Mouse (Mus musculus) mesoderm, embryonic 11.5 days (tissue): ENCODE results near the gene Abce1.

Source experiments
- DNase-seq: peaks from one replicate; pipeline ENCODE4 v3.0.0-alpha.2; 2012; ENCODE audit warnings: low read depth, low spot score

The Abce1 gene

DNA sequence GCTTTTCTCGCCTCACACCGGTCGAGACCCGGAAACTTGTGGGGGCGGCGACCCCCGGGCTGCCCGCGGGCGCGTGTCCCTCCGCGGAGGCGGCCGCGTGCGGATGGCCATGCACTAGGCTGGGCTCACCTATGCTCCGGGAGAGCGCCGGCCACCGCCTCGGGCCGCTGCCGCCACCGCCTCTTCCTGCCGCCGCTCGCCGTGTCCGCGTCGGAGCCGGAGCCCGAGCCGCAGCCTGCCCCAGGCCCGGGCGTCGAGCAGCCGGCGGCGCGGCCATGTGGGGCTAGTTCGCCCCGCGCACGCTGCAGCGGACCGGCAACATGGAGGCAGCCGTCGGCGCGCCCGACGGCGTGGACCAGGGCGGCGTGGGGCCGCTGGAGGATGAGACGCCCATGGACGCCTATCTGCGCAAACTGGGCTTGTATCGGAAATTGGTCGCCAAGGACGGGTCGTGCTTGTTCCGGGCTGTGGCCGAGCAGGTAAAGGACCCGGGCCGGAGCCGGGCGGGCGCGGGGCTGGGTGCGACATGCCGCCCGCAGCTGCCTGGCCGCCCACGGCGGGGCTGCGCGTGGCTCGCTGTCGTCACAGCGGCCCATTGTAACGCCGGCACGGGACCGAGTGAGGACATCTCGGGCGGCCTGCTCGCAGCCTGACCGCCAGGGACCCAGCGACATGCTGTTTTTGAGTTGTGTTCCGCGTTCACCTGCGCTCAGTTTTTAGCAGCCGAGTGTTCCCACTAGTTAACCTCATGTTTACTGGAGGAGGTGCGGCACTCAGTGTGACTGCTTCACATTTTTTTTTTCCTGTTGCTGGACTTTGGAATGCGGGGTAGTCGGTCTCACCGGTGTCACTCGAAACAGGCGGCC is 71.7 kb downstream of the Abce1 start, which contains the start of gene Otud4:
Gene Otud4, plus strand, starts transcription at position 33 of the 866 bp plus-strand sequence.
- DNase-seq, result peak; percentile 62

DNA sequence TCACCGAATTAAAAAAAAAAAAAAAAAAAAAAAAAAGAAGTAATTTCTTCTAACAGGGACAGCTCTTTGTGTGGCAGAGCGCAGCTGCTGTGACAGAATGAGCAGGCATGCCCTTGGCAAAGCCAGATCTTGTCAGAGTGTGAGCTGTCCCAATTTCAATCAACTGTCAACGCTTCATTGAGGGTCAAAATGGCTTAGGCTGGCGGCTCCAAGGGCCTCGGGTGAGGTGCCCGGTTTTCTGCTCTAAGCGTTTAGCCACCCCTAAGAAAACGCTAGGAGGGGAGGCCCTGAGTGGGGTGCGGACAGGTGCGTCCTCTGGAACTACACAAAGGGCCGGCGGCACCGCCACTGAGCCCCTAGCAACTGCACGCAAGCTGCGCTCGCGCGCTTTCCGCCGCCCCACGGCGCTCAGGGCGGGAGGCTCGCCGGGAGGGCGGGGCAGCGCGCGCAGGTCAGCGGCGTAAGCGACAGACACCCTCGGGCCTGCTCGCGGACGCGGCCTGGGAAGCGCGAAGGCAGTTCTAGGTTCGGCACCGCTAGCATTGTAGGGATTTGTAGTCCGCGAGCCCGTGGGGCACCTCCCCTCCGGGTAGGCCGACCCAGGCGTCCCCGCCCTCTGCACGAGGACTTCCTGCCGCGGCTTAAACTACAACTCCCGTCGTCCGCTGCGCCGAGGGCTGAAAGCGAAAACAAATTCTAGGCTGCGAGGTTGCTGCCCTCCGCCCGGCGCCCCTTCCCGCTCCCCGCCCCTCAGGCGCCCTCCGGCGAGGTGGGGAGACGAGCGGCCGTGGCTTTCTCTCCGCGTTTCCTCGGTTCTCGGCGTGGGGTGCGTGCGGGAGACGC is 72.6 kb downstream of the Abce1 start:
- DNase-seq, result peak; percentile 99

DNA sequence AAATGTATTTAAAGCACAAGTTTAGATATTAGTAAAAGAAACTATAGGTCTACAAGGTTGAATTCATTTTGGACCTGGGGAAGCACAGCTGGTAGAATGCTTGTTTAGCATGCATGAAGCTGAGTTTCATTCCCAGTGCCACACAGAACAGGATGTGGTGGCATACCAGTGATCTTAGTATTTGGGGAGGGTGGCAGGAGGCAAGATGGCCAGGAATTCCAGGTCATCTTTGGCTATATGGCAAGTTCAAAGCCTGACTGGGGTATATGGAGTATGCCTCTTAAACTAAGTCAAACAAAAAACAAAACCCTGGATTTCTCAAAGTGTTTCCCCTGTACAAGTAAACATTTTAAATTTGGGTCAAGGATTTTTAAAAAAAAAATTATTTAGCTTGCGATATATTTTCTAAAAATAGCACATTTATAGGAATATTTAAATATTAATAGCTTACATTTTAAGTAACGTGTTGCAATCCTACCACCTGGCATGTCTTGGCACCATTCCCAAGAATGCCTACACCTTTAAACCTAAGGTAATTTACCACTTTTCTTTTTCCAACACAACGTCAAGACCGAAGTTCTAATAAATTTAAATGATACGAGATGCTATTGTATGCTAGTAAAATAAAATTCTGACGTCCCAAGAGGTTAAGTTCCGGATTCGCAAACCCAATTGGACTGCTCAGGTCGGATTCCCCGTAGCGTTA is 73.4 kb downstream of the Abce1 start:
- no peak for DNase-seq

DNA sequence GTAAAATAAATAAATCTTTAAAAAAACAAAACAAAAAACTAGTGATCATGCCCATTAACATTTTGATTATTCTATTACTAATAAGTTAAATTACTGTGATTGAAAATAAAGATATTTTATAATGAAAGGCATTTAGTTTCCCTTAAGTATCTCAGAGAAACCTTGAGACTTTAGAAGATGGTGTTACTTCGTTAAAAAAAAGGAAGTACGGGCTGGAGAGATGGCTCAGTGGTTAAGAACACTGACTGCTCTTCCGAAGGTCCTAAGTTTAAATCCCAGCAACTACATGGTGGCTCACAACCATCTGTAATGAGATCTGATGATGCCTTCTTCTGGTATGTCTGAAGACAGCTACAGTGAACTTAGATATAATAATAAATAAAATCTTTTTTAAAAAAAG is 74.3 kb downstream of the Abce1 start:
- no peak for DNase-seq

DNA sequence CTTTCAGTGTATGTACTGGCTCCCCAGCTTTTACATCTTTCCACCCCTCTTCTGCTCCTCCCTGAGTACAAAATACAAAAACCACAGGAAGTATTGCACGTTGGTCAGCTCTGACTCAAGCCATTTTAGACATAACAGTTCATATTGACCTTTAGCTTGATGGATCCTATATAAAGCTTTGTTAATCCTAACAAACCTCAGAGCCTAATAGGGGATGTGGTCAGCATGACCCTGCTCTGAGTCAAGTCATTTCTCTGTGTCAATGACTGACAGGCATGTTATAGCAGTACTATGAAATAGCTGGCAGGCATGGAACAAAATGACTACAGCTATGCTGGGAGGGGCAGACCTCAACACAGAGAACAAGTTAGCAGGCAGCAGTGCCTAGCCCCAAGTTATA is 75.4 kb downstream of the Abce1 start:
- no peak for DNase-seq

DNA sequence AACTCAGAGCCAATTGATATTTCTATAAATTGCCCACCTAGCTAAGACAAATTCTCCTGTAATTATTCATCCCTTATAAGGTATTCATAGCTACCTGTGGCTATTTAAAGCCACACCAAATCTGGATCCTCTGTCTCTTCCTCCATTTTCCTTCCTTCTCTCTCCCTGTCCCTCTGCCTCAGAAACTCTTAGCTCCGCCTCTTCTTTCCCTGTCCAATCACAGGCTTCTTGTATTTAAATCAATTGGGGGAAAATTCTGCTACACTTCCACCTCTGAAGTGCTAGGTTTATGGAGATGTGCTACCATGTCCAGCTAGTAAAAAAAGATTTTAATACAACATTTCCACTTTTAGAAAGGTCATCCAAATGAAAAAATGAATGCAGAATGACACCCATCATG is 76.0 kb downstream of the Abce1 start:
- no peak for DNase-seq
